Mouse (Mus musculus) ZHBTc4 (cell line): ENCODE results near the gene Siglecg.

Source experiments
- DNase-seq: peaks from one replicate; pipeline ENCODE4 v3.0.0-alpha.2; 2011; ENCODE audit warnings: low read depth, low spot score

Siglecg gene

GRCm38 (mm10) chr7:43441071-43441470 lies 33.1 kb downstream of the Siglecg start:
- no peak for DNase-seq

GRCm38 (mm10) chr7:43442684-43443083 lies 34.7 kb downstream of the Siglecg start:
- no peak for DNase-seq

DNA sequence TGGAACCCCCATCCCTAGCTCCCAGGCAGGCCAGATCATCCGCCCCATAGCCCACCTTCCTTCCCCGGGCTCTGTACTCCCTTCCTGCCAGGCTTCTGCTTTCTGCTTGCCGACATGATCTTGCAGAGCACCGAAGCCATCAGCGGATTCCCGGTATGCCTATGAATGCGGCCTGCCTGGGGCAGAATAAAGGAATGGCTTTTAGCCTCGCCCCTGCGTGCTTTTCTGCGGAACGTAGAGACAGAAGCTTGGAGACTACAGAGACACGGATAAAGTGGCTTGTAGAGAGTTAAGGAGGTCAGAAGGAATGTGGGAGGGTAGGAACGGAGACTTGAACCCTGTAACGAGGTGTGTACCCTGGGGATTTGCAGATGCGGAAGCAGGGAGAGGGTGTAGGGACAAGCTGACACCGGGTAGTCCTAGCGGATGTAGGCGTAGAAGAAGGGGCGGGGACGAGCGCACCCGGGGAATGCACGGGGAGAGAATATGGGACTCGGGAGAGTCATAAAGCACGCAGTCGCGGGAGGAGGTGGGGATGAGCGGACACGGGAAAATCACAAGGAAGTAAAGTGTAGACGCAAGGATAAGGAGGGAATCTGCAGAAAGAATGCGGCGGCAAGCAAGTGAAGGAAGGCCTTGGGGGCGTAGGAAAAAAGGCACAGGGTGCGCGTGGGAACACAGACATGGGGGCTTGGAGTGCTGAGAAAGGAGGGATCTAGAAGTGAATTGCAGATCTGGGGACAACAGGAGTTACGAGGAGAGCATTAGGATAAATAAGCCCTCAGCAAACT lies 35.3 kb downstream of the Siglecg start:
- DNase-seq = peak; percentile 82

GRCm38 (mm10) chr7:43443917-43444293 lies 35.9 kb downstream of the Siglecg start, which contains the start of the genes Etfb and Gm45233:
Gene Etfb (plus strand): TSS chr7:43444083.
Gene Gm45233 (plus strand): TSS chr7:43444128.
- peak; percentile 99 for DNase-seq

- DNase-seq = no peak
Measured at GRCm38 (mm10) chr7:43447801-43448200, 39.8 kb downstream of the Siglecg start.

GRCm38 (mm10) chr7:43448246-43448645 lies 40.2 kb downstream of the Siglecg start:
- no peak for DNase-seq

DNA sequence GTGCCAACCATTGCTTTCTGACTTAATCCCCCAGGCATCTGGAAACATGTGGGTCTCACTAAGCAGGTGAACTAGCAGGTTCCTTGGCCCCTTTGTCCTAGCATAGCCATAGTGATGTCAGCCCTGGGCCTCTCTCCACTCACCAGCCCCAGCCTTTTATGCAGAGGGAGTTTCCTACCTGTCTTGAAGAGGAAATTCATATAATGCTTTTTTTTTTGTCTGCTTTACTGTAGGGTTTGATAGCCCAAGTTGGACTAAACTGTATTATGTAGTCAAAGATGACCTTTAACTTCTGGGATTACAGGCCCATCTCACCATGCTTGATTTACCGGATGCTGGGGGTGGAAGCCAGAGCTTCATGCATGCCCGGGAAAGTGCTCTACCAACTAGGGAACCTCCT lies 41.8 kb downstream of the Siglecg start:
- no peak for DNase-seq

DNA sequence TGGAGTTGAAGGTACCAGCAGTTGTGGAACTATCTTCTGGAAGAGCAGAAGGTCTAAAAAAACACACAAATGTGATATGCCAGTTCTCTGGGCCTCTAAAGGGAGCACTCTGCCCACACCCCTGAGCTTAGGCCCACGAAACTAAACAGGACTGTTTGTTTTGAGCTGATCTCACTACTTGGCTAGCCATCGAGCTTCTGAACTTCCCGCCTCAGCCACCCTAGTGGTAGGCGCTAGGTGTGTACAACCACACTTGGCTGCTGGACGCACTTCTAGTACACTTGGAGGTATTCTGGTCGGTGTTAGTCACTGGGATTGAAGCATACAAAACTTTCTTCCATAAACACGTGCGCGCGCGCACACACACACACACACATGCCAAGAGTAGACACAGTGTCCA lies 43.7 kb downstream of the Siglecg start:
- DNase-seq = peak; percentile 26

GRCm38 (mm10) chr7:43452609-43453008 lies 44.6 kb downstream of the Siglecg start:
- peak; percentile 82 for DNase-seq

- DNase-seq = no peak
Measured at GRCm38 (mm10) chr7:43453599-43454355, 45.8 kb downstream of the Siglecg start.

GRCm38 (mm10) chr7:43454371-43454770 lies 46.4 kb downstream of the Siglecg start:
- DNase-seq = no peak

- DNase-seq = no peak
Measured at GRCm38 (mm10) chr7:43462851-43463250, 54.8 kb downstream of the Siglecg start, which contains the start of gene Vsig10l. Gene Vsig10l (plus strand): TSS chr7:43463151.

DNA sequence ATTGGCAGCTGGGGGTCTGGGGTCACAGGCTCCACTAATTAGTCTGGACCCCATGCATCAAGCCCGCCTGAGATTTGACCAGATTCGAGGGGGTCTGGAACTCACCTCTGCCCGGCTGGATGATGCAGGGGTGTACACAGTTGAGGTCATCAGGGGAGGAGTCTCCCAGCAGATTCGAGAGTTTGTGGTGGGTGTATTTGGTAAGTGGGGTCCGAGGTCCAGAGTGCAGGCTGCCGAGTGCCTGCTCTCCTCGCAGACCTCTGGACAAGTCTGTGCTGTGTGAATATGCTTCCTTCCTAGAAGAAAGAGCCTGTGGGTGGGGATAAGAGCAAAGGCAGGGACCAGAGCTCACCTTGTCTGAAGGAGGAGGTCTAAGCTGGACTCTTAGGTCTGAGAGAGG lies 56.0 kb downstream of the Siglecg start:
- no peak for DNase-seq

- peak; percentile 45 for DNase-seq
Measured at GRCm38 (mm10) chr7:43464864-43465343, 56.9 kb downstream of the Siglecg start.

DNA sequence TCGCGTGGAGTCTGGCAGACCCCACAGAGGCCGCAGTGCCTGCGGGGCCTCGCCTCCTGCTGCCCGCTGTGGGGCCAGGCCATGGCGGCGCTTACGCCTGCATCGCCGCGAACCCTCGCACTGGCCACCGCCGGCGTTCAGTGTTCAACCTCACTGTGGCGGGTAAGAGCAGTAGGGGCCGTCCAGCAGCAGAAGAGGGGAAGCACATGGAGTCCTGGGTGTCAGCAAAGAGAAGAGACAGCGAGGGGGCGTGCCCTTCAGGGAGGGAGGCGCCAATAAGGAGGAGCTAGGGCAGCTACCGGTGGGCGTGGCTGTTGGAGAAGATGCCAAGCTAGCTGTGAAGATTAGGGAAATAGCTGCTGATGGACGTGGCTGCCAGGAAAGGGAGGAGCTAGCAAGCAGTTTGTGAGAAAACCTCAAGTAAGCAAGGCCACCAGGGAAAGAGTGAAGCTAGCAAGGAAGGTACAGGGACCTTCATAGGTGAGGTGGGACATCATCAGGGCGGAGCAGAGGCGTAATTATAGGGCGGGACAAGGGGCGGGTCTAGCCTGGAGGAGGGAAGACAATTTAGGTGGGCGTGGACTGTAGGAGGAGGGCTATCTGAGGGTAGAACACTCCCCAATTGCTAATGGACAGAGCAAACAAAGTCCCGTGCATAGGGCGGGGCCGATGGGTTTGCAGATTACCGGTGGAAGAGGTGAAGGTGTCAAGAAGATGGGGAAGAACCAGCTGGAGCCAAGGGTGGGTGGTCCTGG lies 57.5 kb downstream of the Siglecg start:
- DNase-seq = peak; percentile 97

GRCm38 (mm10) chr7:43466099-43466694 lies 58.2 kb downstream of the Siglecg start:
- peak; percentile 96 for DNase-seq
